ENCODE assay signal across 30 mouse cellular contexts in the genomic region with DNA sequence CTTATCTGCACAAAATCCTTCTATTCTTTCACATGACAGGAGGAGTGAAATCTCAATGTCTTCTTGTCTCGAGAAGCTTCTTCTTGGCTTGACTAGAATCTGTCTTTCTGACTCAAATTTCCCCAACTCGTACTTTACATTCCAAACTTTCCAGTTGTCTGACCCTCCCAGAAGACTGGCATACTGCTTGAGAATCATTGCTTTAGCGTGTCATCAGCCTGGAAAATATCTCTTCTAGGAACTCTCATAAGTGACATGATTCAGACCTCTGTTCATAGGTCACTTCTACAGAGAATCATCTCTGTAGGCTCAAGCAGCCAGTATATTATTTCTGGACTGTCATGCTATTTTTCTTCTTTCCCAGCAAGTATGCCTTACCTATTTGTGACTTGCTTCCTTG.
"Had no signal": no experiment of that assay in that cellular context is flagged by ENCODE, and none has a peak within 500 bp of the region (broad histone marks: within the 10 kb centered on the region; RNA-seq: fewer than 3 reads in every experiment).

No protein-coding gene starts in this region.

- H3K27me3 ChIP-seq: heart, embryonic 12.5 days; heart, embryonic 13.5 days; heart, embryonic 15.5 days; hindbrain, embryonic 12.5 days; hindbrain, embryonic 13.5 days; hindbrain, embryonic 15.5 days; intestine, embryonic 15.5 days; kidney, embryonic 15.5 days had no signal

- H3K27ac ChIP-seq: heart, embryonic 10.5 days; heart, embryonic 13.5 days; heart, embryonic 15.5 days; hindbrain, embryonic 10.5 days; hindbrain, embryonic 12.5 days; hindbrain, embryonic 13.5 days; hindbrain, embryonic 14.5 days; hindbrain, embryonic 15.5 days; hindbrain, postnatal 0 days; intestine, embryonic 15.5 days; kidney, embryonic 15.5 days; kidney, postnatal 0 days had no signal

- H3K36me3 ChIP-seq: heart, embryonic 10.5 days; heart, embryonic 12.5 days; heart, embryonic 13.5 days; heart, embryonic 15.5 days; hindbrain, embryonic 10.5 days; hindbrain, embryonic 12.5 days; hindbrain, embryonic 13.5 days; hindbrain, embryonic 15.5 days; intestine, embryonic 15.5 days; kidney, embryonic 15.5 days had no signal

- H3K4me3 ChIP-seq: heart, embryonic 10.5 days; heart, embryonic 12.5 days; heart, embryonic 13.5 days; heart, embryonic 15.5 days; hindbrain, embryonic 10.5 days; hindbrain, embryonic 12.5 days; hindbrain, embryonic 13.5 days; hindbrain, embryonic 15.5 days; intestine, embryonic 15.5 days; kidney, embryonic 15.5 days; layer of hippocampus, adult 2 months; left cerebral cortex, adult 2 months had no signal

- H3K4me1 ChIP-seq: heart, embryonic 10.5 days; heart, embryonic 12.5 days; heart, embryonic 13.5 days; heart, embryonic 15.5 days; hindbrain, embryonic 10.5 days; hindbrain, embryonic 12.5 days; hindbrain, embryonic 13.5 days; hindbrain, embryonic 15.5 days; intestine, embryonic 15.5 days; kidney, embryonic 15.5 days had no signal

- DNase-seq: heart, postnatal 10 days; heart, postnatal 14 days; heart, postnatal 36 days; heart, postnatal 4 days; kidney, adult 11 months; kidney, adult 18-20 months; kidney, adult 2 months; kidney, adult 8-10 months; kidney, adult 9 months; kidney, postnatal 10 days; kidney, postnatal 14 days; kidney, postnatal 36 days; layer of hippocampus, adult 9-11 months; layer of hippocampus, postnatal 36 days had no signal

- H3K4me2 ChIP-seq: heart, embryonic 11.5 days; heart, embryonic 12.5 days; heart, embryonic 13.5 days; heart, embryonic 15.5 days; hindbrain, embryonic 12.5 days; hindbrain, embryonic 13.5 days; hindbrain, embryonic 14.5 days; hindbrain, embryonic 15.5 days; intestine, embryonic 15.5 days; kidney, embryonic 15.5 days had no signal
